Comparison of ENCODE assay signal across 25 mouse cellular contexts in genomic region chr2:65282979-65283378, GRCm38 (mm10).
"Had no signal": no experiment of that assay in that cellular context is flagged by ENCODE, and none has a peak within 500 bp of the region (broad histone marks: within the 10 kb centered on the region; RNA-seq: fewer than 3 reads in every experiment).

No protein-coding gene starts in this region.

- H3K4me3 ChIP-seq: gastrocnemius, adult 2 months; heart, embryonic 10.5 days; heart, embryonic 12.5 days; hindbrain, embryonic 12.5 days; intestine, embryonic 15.5 days; layer of hippocampus, adult 2 months; left cerebral cortex, adult 2 months; limb, embryonic 13.5 days; limb, embryonic 15.5 days; liver, embryonic 12.5 days had no signal

- H3K27ac ChIP-seq: gastrocnemius, adult 2 months; heart, embryonic 10.5 days; hindbrain, embryonic 12.5 days; hindbrain, embryonic 14.5 days; intestine, embryonic 15.5 days; layer of hippocampus, adult 2 months; left cerebral cortex, adult 2 months; limb, embryonic 13.5 days; limb, embryonic 15.5 days; liver, embryonic 12.5 days; liver, embryonic 14.5 days had no signal

- H3K27me3 ChIP-seq: heart, embryonic 12.5 days; hindbrain, embryonic 12.5 days; intestine, embryonic 15.5 days; limb, embryonic 13.5 days; limb, embryonic 15.5 days; liver, embryonic 12.5 days had no signal

- H3K9ac ChIP-seq: heart, embryonic 12.5 days; hindbrain, embryonic 12.5 days; hindbrain, embryonic 14.5 days; intestine, embryonic 15.5 days; limb, embryonic 13.5 days; limb, embryonic 15.5 days; liver, embryonic 12.5 days; liver, embryonic 14.5 days had no signal

- ATAC-seq: hindbrain, embryonic 16.5 days; inflammation-experienced regulatory T-cells, adult 6 months; intestine, embryonic 15.5 days; intestine, postnatal 0 days; liver, embryonic 12.5 days had no signal

- DNase-seq: gastrocnemius, adult 2 months; gastrocnemius, postnatal 10 days; gastrocnemius, postnatal 25 days; heart, adult 11 months; heart, postnatal 10 days; heart, postnatal 4 days; kidney, adult 18-20 months; kidney, adult 8-10 months; kidney, postnatal 10 days; kidney, postnatal 25 days; kidney, postnatal 4 days had no signal

- H3K36me3 ChIP-seq: heart, embryonic 10.5 days; heart, embryonic 12.5 days; hindbrain, embryonic 12.5 days; intestine, embryonic 15.5 days; limb, embryonic 13.5 days; limb, embryonic 15.5 days; liver, embryonic 12.5 days had no signal
